Mouse (Mus musculus): ENCODE data around the gene Tmem120b. TPM values are rescaled to one million over a fixed set of nuclear protein-coding genes. Genes with fewer than 3 reads are reported as not detected.
A peak's percentile ranks its signal among the peaks of the same experiment; 100 is the strongest.

Gene Tmem120b
- polyA plus RNA-seq, 1 experiment from 2014 or later: 9.3 TPM

DNA sequence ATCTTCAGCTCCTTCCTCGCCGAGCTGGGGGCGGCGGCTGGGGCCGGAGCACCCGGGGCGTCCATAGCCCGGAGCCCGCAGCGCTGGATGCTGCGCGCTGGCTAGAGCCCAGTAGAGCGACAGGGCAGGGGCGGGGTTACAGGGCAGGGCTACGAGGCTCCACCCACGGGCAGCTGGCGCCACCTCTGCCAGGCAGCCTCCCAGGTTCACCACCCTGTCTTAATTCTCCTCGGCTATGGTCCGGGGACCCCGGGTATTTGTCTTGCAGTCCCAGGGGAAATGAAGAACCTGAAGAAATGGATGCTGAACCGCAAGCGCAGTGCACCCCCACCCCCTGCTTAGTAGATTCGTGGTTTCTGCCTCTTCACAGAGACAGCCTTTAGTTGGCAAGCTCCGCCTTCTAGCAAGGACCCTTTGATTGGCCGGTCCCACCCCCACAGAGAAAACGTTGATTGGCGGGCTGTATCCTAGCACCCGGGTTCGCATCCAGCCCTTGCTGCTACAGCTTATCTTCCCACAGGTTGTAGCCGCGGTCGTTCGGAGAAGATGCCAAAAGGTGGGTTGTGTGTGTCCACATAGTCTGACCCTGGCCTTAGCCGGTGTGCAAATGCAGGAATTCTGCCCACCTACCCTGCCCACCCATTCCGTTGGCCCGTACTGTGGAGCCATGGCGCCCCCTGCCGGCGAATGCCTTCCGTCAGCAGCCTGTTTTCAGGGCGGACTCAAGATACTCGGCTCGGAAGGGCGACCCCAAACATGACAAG is 64.3 kb downstream of the Tmem120b start, which contains the start of gene Rhof:
Gene Rhof, minus strand, starts transcription at position 385 of the 764 bp plus-strand sequence.
- DNase-seq (ENCODE audit: low spot score) (peak; percentile 88), ATAC-seq (replicated peaks; ENCODE audit: low FRiP score) (peak; percentile 45)
- Histone ChIP-seq H3K4me2 (ENCODE audit: low read depth, low read length, severe bottlenecking) (peak within 1 kb of the TSS; percentile 63), H3K9me3 (ENCODE audit: control insufficient read depth, low read length) (no peaks in the 10 kb centered on the region), H3K9ac (ENCODE audit: low read length) (peak within 1 kb of the TSS; percentile 53), H3K27me3 (ENCODE audit: control insufficient read depth, insufficient read depth, low read length) (no peaks in the 10 kb centered on the region), H3K36me3 (ENCODE audit: control insufficient read depth, insufficient read depth, low read length) (no peaks in the 10 kb centered on the region), H3K4me3 (ENCODE audit: low read depth, low read length) (peak within 1 kb of the TSS; percentile 25), H3K27ac (ENCODE audit: low read depth, low read length) (peak within 1 kb of the TSS; percentile 39; the same call in 1 of the 2 replicates), H3K4me1 (replicated peaks; ENCODE audit: control insufficient read depth, insufficient read depth, low read length) (peaks cover 50% of the 10 kb centered on the region)
- WGBS: 3% methylated on average over 44 of the region's 44 CpGs

DNA sequence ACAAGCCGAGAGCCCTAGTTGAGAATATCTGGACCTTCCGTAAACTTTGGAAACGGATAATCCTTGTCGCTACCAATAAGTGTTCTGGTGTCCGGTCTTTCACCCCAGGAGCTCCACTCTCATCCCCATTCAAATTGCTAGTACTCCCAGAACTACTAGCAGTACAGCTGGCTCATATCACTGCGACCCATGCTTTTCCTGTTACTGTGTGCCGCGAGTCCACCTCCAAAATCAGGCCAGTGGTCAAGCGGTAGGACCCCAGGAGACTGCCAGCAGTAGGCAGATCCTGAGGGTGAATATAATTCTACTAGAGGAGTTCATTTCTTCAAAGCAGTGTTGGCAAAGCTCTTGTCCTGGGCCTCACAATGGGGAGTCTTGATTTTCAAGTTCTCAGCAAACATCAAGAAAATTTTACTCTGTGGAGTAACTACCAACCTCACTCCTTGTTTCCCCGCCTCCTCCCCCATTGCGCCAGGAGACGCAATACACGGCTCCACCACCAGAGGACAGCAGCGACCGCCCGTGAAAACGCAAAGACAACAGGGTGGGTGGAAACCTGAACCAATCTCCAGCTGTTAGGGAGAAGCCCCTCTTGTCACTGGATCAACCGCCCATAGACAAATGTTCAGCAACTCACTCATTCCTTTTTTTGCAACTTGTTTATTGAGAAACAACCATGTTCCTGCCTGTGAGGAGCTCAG is 65.0 kb downstream of the Tmem120b start:
- no peak for ATAC-seq (replicated peaks; ENCODE audit: low FRiP score)
- H3K4me2 ChIP-seq (ENCODE audit: low read depth, low read length, severe bottlenecking): peak overlapping the region; percentile 38; the same call in 1 of the 2 replicates
- peaks cover 56% of the 10 kb centered on the region for H3K4me1 ChIP-seq (replicated peaks; ENCODE audit: control insufficient read depth, insufficient read depth, low read length)
- H3K27ac ChIP-seq (ENCODE audit: low read depth, low read length): peak overlapping the region; percentile 39; the same call in 1 of the 2 replicates
- no peak overlapping the region for H3K4me3 ChIP-seq (ENCODE audit: low read depth, low read length)
- H3K36me3 ChIP-seq (ENCODE audit: control insufficient read depth, insufficient read depth, low read length): no peaks in the 10 kb centered on the region
- no peaks in the 10 kb centered on the region for H3K9me3 ChIP-seq (ENCODE audit: control insufficient read depth, low read length)
- peak; percentile 93 for DNase-seq (ENCODE audit: low spot score)
- no peak overlapping the region for H3K9ac ChIP-seq (ENCODE audit: low read length)
- H3K27me3 ChIP-seq (ENCODE audit: control insufficient read depth, insufficient read depth, low read length): no peaks in the 10 kb centered on the region
- WGBS: 17% methylated on average over 18 of the region's 18 CpGs

DNA sequence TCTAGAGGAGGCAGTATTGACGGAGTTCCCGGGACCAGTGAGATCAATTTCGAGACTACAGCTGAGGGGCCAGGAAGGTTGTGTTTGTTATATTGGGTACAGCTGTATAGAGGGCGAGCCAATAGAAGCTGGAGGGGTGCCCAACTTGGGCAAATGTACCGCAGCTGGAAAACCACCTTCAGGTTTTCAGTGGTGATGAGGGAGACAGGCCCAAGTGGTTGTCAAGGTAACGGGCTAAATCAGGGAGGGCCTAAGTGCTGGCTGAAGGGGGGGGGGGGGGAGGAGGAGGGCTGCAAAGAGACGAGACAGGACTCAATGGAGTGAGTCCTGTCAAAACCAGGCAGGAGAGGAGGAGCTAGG is 65.5 kb downstream of the Tmem120b start:
- ATAC-seq (replicated peaks; ENCODE audit: low FRiP score): no peak
- Histone ChIP-seq H3K27ac (ENCODE audit: low read depth, low read length) (peak overlapping the region; percentile 39), H3K4me1 (replicated peaks; ENCODE audit: control insufficient read depth, insufficient read depth, low read length) (peaks cover 57% of the 10 kb centered on the region), H3K27me3 (ENCODE audit: control insufficient read depth, insufficient read depth, low read length) (no peaks in the 10 kb centered on the region), H3K9me3 (ENCODE audit: control insufficient read depth, low read length) (no peaks in the 10 kb centered on the region), H3K4me3 (ENCODE audit: low read depth, low read length) (no peak overlapping the region), H3K36me3 (ENCODE audit: control insufficient read depth, insufficient read depth, low read length) (no peaks in the 10 kb centered on the region), H3K4me2 (ENCODE audit: low read depth, low read length, severe bottlenecking) (peak overlapping the region; percentile 38; the same call in 1 of the 2 replicates), H3K9ac (ENCODE audit: low read length) (no peak overlapping the region)
- WGBS: 21% methylated on average over 7 of the region's 7 CpGs
- DNase-seq (ENCODE audit: low spot score): no peak

DNA sequence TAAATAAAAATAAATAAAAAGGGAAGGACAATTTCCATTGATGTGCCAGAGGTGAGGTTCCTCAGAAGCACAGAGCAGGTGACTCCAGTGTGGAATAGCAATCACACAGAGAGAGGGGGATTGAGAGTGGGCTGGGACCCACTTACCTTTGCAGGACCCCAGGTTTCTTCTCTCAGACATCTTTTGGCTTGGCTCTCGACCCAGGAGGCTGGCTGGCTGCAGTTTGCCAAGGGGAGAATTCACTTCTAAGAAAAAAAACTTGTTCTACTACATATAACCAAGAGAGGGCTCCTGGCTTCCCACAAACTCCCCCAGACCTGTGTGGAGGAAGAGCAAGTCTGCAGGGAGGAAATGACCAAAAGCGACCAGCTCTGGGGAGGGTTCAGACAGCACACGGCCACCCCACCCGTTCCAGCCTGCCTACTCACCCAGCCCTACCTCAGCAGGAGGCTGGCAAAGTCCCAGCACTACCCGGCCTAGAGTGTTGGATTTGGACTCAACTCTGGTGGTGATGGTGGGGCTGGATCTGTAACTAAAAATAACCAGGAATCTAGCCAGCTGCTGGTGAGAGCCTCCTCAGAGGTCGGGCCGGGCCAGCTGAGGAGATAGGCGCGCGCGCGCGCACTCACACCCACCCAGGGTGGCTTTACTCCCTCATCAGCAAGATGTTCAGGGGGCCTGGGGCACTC is 66.1 kb downstream of the Tmem120b start:
- H3K36me3 ChIP-seq (ENCODE audit: control insufficient read depth, insufficient read depth, low read length): no peaks in the 10 kb centered on the region
- H3K9me3 ChIP-seq (ENCODE audit: control insufficient read depth, low read length): no peaks in the 10 kb centered on the region
- peak overlapping the region; percentile 93; the same call in 1 of the 2 replicates for H3K4me3 ChIP-seq (ENCODE audit: low read depth, low read length)
- H3K4me2 ChIP-seq (ENCODE audit: low read depth, low read length, severe bottlenecking): peak overlapping the region; percentile 100
- 32% methylated on average over 13 of the region's 13 CpGs for WGBS
- H3K27ac ChIP-seq (ENCODE audit: low read depth, low read length): peak overlapping the region; percentile 100
- peak overlapping the region; percentile 100 for H3K9ac ChIP-seq (ENCODE audit: low read length)
- H3K4me1 ChIP-seq (replicated peaks; ENCODE audit: control insufficient read depth, insufficient read depth, low read length): peaks cover 57% of the 10 kb centered on the region
- ATAC-seq (replicated peaks; ENCODE audit: low FRiP score) (no peak), DNase-seq (ENCODE audit: low spot score) (no peak)
- H3K27me3 ChIP-seq (ENCODE audit: control insufficient read depth, insufficient read depth, low read length): no peaks in the 10 kb centered on the region

DNA sequence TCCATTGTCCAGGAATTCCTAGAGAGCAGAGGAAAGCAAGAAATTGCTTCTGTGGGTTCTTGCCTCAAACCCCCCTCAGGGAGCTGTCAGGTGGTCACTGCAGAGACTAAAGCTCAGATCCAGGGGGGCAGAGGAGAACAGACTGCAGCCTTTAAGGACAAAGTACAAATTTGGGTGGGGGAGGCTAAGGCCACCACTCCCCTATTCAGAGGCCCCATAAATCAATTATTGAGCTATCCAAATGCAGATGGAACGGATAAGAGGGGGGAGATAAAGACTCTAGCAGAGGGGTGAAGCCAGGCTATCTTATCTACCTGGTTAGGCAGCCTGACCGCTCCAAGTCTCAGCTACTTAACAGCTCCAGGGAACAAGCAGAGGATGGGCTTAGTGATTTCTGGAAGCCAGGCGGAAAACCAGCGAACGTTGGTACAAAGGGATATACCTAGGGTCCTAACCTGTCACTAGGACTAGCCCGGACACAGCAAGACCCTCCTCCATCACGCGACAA is 66.7 kb downstream of the Tmem120b start:
- H3K27me3 ChIP-seq (ENCODE audit: control insufficient read depth, insufficient read depth, low read length): no peaks in the 10 kb centered on the region
- DNase-seq (ENCODE audit: low spot score) (no peak), ATAC-seq (replicated peaks; ENCODE audit: low FRiP score) (no peak)
- H3K36me3 ChIP-seq (ENCODE audit: control insufficient read depth, insufficient read depth, low read length): no peaks in the 10 kb centered on the region
- peak overlapping the region; percentile 93 for H3K4me3 ChIP-seq (ENCODE audit: low read depth, low read length)
- no peaks in the 10 kb centered on the region for H3K9me3 ChIP-seq (ENCODE audit: control insufficient read depth, low read length)
- peak overlapping the region; percentile 100 for H3K27ac ChIP-seq (ENCODE audit: low read depth, low read length)
- peak overlapping the region; percentile 100 for H3K4me2 ChIP-seq (ENCODE audit: low read depth, low read length, severe bottlenecking)
- H3K4me1 ChIP-seq (replicated peaks; ENCODE audit: control insufficient read depth, insufficient read depth, low read length): peaks cover 57% of the 10 kb centered on the region
- WGBS: 20% methylated on average over 8 of the region's 8 CpGs
- H3K9ac ChIP-seq (ENCODE audit: low read length): peak overlapping the region; percentile 100

DNA sequence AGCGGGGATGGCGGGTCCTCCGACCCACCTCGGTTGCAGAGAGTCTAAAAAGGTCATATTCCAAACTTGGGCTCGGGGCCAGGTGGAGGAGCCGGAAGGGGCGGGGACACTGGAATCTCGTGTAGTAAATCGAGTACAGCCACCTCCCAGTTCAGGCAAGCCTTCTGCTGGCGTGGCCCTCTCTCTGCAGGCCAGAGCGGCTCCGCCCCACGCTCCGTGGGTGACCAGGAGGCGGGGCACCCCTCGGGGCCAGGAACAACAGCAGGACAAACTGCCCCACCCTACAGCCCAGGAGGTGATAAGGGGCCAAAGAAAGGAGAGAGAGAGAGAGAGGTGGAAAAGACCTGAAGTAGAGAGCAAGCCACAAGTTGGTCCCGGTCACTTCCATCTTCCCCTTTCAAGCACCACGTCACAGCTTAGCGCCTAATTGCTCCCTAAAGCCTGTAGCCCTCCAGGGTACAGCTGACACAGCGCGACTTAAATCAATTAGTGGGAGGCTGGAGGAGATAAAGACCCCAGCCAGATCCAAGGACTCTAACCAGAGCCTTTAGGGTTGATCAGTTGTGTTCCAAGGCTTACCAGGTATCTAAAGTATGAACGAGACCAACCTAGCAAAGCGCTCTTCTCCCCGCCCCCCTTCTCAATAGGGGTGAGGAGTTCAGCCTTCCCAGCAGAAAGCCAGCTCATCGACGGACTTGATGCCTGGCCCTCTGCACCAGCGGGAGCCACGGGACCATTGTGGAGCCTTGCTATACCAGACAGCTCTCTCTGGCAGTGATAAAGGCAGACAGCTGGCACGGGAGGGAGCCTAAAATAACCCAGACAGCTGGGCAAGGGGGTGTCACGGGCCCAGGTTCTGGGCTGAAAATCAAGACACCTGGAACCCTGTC is 67.5 kb downstream of the Tmem120b start:
- 2% methylated on average over 30 of the region's 30 CpGs for WGBS
- Histone ChIP-seq H3K36me3 (ENCODE audit: control insufficient read depth, insufficient read depth, low read length) (no peaks in the 10 kb centered on the region), H3K4me2 (ENCODE audit: low read depth, low read length, severe bottlenecking) (peak overlapping the region; percentile 100), H3K27ac (ENCODE audit: low read depth, low read length) (peak overlapping the region; percentile 100), H3K9me3 (ENCODE audit: control insufficient read depth, low read length) (no peaks in the 10 kb centered on the region), H3K9ac (ENCODE audit: low read length) (peak overlapping the region; percentile 100), H3K27me3 (ENCODE audit: control insufficient read depth, insufficient read depth, low read length) (no peaks in the 10 kb centered on the region), H3K4me3 (ENCODE audit: low read depth, low read length) (peak overlapping the region; percentile 93), H3K4me1 (replicated peaks; ENCODE audit: control insufficient read depth, insufficient read depth, low read length) (peaks cover 57% of the 10 kb centered on the region)
- peak; percentile 77 for DNase-seq (ENCODE audit: low spot score)
- ATAC-seq (replicated peaks; ENCODE audit: low FRiP score): no peak

DNA sequence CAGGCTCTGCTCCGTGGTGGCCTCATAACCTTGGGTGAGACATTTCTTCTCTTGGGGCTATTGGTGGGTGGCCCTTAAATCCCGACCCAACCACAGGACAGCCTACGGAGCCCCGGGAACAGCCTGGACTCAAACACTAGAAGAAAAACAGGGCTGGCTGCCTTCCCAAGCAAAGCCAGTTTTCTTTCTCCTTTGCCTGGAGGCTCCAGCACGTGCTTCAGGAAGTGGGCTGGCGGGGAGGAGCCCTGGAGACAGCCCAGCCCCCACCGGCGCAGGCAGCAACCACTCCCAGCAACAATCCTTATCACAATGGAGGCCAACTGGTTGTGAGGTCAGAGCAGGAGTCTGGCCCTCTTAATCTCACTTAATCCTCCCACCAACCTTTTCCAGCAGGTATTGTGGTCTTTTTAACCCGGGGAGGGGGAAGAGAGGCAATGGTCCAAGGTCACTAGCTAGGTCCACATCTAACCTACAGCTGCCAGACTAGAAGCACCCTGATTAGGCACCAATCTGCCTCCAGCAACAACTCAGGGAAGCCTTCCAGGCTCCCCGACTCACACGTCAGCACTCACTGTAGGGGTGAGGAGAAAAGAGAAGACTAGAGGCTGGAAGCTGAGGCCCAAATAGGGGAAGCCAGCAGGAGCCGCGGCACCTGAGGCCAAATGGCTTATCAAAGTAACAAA is 68.3 kb downstream of the Tmem120b start:
- H3K9me3 ChIP-seq (ENCODE audit: control insufficient read depth, low read length): no peaks in the 10 kb centered on the region
- no peaks in the 10 kb centered on the region for H3K36me3 ChIP-seq (ENCODE audit: control insufficient read depth, insufficient read depth, low read length)
- under 1% methylated on average over 13 of the region's 13 CpGs for WGBS
- H3K4me3 ChIP-seq (ENCODE audit: low read depth, low read length): peak overlapping the region; percentile 93
- ATAC-seq (replicated peaks; ENCODE audit: low FRiP score) (no peak), DNase-seq (ENCODE audit: low spot score) (peak; percentile 88)
- peak overlapping the region; percentile 100 for H3K27ac ChIP-seq (ENCODE audit: low read depth, low read length)
- peak overlapping the region; percentile 100 for H3K9ac ChIP-seq (ENCODE audit: low read length)
- no peaks in the 10 kb centered on the region for H3K27me3 ChIP-seq (ENCODE audit: control insufficient read depth, insufficient read depth, low read length)
- H3K4me1 ChIP-seq (replicated peaks; ENCODE audit: control insufficient read depth, insufficient read depth, low read length): peaks cover 57% of the 10 kb centered on the region
- peak overlapping the region; percentile 100 for H3K4me2 ChIP-seq (ENCODE audit: low read depth, low read length, severe bottlenecking)
